Mouse (Mus musculus) cerebellum, postnatal 10 days (tissue): ENCODE data around the gene Cox19.

Experiments
- DNase-seq, 2 experiments: peaks; one replicate each; pipeline ENCODE4 v3.0.0; 2021; ENCODE audit warnings: mixed read lengths in 2 of 2

Cox19 gene

GRCm38 (mm10) chr5:139291811-139292560, 59.2 kb downstream of the Cox19 start:
- no peak for DNase-seq

- DNase-seq, result no peak
Measured at GRCm38 (mm10) chr5:139290467-139291259, 60.6 kb downstream of the Cox19 start.

GRCm38 (mm10) chr5:139288591-139288990, 62.6 kb downstream of the Cox19 start:
- DNase-seq, result no peak

- DNase-seq, result no peak
Measured at GRCm38 (mm10) chr5:139287787-139288186, 63.4 kb downstream of the Cox19 start.

- no peak for DNase-seq
Measured at GRCm38 (mm10) chr5:139287099-139287498, 64.1 kb downstream of the Cox19 start.
